Mouse (Mus musculus) brain, adult 10 weeks (tissue): Measurements from ENCODE around the gene Olfr46. TPM values are rescaled to one million over a fixed set of nuclear protein-coding genes. Genes with fewer than 3 reads are reported as not detected.

Experiments
- polyA plus RNA-seq: library from polyadenylated mRNA; stranded (reverse); fragments of 350-450 nt; fragmentation: Illumina TruSeq; extraction: RNeasy Lipid Tissue Mini Kit (QIAGEN cat#74804); gene quantifications from one replicate; pipeline ENCODE4 v1.2.3, GENCODE M21; 2015; ENCODE audit warnings: low read depth, low replicate concordance

Gene Olfr46
- not detected for polyA plus RNA-seq

DNA sequence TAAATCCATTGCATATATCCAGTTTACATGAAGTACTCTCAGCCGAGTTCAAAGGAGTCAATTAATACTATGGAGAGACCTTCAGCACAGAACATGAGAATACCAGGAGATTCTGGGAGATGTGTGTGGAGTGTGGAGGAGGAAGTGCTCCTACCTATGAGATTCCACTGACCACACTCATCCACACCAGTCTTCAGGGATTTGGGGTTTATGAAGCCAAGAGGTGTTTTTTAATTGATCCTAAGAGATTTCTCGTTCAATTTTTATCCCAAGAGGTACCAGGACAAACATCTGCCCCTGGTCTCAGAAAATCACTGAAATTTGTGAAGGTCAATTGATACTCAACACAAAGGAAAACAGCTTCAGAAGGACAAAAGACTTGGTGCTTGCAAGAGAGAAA, at the start of gene Olfr46:
Gene Olfr46, plus strand, starts transcription at position 301 of the 400 bp plus-strand sequence.

DNA sequence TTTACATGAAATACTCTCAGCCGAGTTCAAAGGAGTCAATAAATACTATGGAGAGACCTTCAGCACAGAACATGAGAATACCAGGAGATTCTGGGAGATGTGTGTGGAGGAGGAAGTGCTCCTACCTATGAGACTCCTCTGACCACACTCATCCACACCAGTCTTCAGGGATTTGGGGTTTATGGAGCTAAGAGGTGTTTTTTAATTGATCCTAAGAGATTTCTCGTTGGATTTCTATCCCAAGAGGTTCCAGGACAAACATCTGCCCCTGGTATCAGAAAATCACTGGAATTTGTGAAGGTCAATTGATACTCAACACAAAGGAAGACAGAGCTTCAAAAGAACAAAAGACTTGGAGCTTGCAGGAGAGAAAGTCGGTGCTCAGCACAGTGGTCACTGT, 33.5 kb upstream of the Olfr46 start, which contains the start of gene Olfr538:
Gene Olfr538, plus strand, starts transcription at position 301 of the 400 bp plus-strand sequence.

DNA sequence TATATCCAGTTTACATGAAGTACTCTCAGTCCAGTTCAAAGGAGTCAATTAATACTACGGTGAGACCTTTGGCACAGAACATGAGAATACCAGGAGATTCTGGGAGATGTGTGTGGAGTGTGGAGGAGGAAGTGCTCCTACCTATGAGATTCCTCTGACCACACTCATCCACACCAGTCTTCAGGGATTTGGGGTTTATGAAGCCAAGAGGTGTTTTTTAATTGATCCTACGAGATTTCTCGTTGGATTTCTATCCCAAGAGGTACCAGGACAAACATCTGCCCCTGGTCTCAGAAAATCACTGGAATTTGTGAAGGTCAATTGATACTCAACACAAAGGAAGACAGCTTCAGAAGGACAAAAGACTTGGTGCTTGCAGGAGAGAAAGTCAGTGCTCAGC, 27.6 kb downstream of the Olfr46 start, which contains the start of gene Olfr61:
Gene Olfr61, plus strand, starts transcription at position 301 of the 400 bp plus-strand sequence.

DNA sequence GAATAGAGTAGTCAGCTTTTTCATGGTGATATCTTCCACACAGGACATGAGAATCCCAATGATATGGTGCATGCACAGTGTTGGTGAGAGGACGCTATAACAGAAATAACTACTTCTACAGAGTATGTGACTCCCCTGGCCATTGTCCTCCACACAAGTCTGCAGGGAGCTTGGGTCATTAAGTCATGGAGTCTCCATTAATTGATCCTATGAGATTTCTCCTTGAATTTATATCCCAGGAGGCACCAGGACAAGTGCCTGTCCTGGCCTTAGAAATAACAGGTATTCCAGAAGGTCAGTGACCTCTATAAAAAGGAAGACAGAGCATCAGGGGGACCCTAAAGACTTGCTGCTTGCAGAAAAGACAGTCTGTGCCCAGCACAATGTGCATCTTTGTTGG, 45.1 kb downstream of the Olfr46 start, which contains the start of gene Olfr53:
Gene Olfr53, plus strand, starts transcription at position 301 of the 400 bp plus-strand sequence.

DNA sequence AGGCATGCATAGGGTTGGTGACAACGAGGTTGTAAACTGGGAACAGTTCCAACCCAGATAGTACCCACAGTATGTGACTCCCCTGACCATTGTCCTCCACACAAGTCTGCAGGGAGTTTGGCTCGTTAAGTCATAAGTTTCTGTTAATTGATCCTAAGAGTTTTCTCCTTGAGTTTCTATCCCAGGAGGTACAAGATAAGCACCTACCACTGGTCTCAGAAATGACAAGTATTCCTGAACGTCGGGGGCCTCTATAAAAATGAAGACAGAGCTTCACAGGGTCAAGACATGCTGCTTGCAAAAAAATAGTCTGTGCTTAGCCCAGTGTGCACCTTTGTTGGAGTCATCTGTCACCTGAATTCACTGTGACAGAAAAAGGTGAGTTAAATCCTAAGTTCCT, 58.6 kb downstream of the Olfr46 start, which contains the start of gene Olfr539:
Gene Olfr539, plus strand, starts transcription at position 301 of the 400 bp plus-strand sequence.

Other genes with a start within 250 kb of the Olfr46 start
- not detected for gene Olfr60, start 239.6 kb upstream of the Olfr46 start, polyA plus RNA-seq
- not detected for gene Olfr530, start 224.9 kb upstream of the Olfr46 start, polyA plus RNA-seq
- not detected for gene Olfr531, start 198.4 kb upstream of the Olfr46 start, polyA plus RNA-seq
- gene Olfr532, start 179.6 kb upstream of the Olfr46 start, polyA plus RNA-seq = not detected
- not detected for gene Olfr533, start 137.9 kb upstream of the Olfr46 start, polyA plus RNA-seq
- gene Olfr535, start 117.1 kb upstream of the Olfr46 start, polyA plus RNA-seq = not detected
- gene Olfr536, start 93.9 kb upstream of the Olfr46 start, polyA plus RNA-seq = not detected
- gene Olfr538, start 33.4 kb upstream of the Olfr46 start, polyA plus RNA-seq = not detected
- not detected for gene Olfr61, start 27.7 kb downstream of the Olfr46 start, polyA plus RNA-seq
- gene Olfr53, start 45.2 kb downstream of the Olfr46 start, polyA plus RNA-seq = not detected
- not detected for gene Olfr539, start 58.7 kb downstream of the Olfr46 start, polyA plus RNA-seq
- not detected for gene Olfr45, start 80.7 kb downstream of the Olfr46 start, polyA plus RNA-seq
- not detected for gene Olfr541, start 96.0 kb downstream of the Olfr46 start, polyA plus RNA-seq
- 0.73 TPM for gene Cyp2e1, start 162.5 kb downstream of the Olfr46 start, polyA plus RNA-seq
- gene Syce1, start 186.6 kb downstream of the Olfr46 start, polyA plus RNA-seq = 0.52 TPM
- gene Zfp941, start 220.9 kb downstream of the Olfr46 start, polyA plus RNA-seq = 21.9 TPM
- gene Urah, start 233.7 kb downstream of the Olfr46 start, polyA plus RNA-seq = 1.6 TPM
- not detected for gene Scgb1c1, start 244.3 kb downstream of the Olfr46 start, polyA plus RNA-seq
- gene Odf3, start 246.5 kb downstream of the Olfr46 start, polyA plus RNA-seq = 0.28 TPM